Mouse (Mus musculus) midbrain, postnatal 0 days (tissue): ENCODE measurements around the gene Nxn. TPM values are rescaled to one million over a fixed set of nuclear protein-coding genes. Genes with fewer than 3 reads are reported as not detected.
"Not testable (repeated sequence)": the region's sequence is repeated elsewhere in the genome, so short reads cannot be mapped to it uniquely, and the experiment has no call there.

ENCODE experiments used
- ATAC-seq: fragments of 200-750 bp; cut with Nextera tagmentation; 2 replicates; pipeline ENCODE4 v1.8.0; 2017; ENCODE audit warnings: moderate number of reproducible peaks, mild to moderate bottlenecking, moderate TSS enrichment, moderate library complexity; ENCODE audit not compliant: low FRiP score
- DNase-seq: peaks from one replicate; pipeline ENCODE4 v3.0.0-alpha.2; 2015; ENCODE audit warnings: low spot score
- H3K27ac ChIP-seq: fragments of 300-500 bp; sonication (generic); 2 replicates; pipeline ENCODE4 v1.5.1; 2014; ENCODE audit warnings: low read depth, mild to moderate bottlenecking, low read length, mixed read lengths
- H3K27me3 ChIP-seq: fragments of 300-500 bp; sonication (generic); 2 replicates; pipeline ENCODE4 v1.6.1; 2014; ENCODE audit warnings: low read length, control low read depth, mixed read lengths; ENCODE audit not compliant: insufficient read depth
- H3K36me3 ChIP-seq: fragments of 300-500 bp; sonication (generic); 2 replicates; pipeline ENCODE4 v1.6.1; 2014; ENCODE audit warnings: low read length, control low read depth, mixed read lengths; ENCODE audit not compliant: insufficient read depth
- H3K4me1 ChIP-seq: fragments of 300-500 bp; sonication (generic); 2 replicates; pipeline ENCODE4 v1.6.1; 2014; ENCODE audit warnings: mild to moderate bottlenecking, control low read depth, antibody characterized with exemption, low read length, mixed read lengths; ENCODE audit not compliant: insufficient read depth
- H3K4me2 ChIP-seq: fragments of 300-500 bp; sonication (generic); 2 replicates; pipeline ENCODE4 v1.6.1; 2014; ENCODE audit warnings: low read depth, mild to moderate bottlenecking, low read length, mixed read lengths; ENCODE audit not compliant: poor library complexity, severe bottlenecking
- H3K4me3 ChIP-seq: fragments of 300-500 bp; sonication (generic); 2 replicates; pipeline ENCODE4 v1.5.1; 2014; ENCODE audit warnings: low read depth, mild to moderate bottlenecking, low read length, moderate library complexity
- H3K9ac ChIP-seq: fragments of 300-500 bp; sonication (generic); replicated peaks from 2 replicates; pipeline ENCODE4 v1.6.1; 2014; ENCODE audit warnings: mild to moderate bottlenecking, low read length, moderate library complexity, mixed read lengths; ENCODE audit not compliant: poor library complexity, severe bottlenecking
- H3K9me3 ChIP-seq: fragments of 300-500 bp; sonication (generic); 2 replicates; pipeline ENCODE4 v1.6.1; 2016; ENCODE audit warnings: low read length, control low read depth
- CTCF ChIP-seq: IDR thresholded peaks from 2 replicates; pipeline ENCODE4 v1.5.1; 2016; ENCODE audit warnings: antibody characterized with exemption, mild to moderate bottlenecking
- WGBS: fragments of 180-500 bp; shearing (Covaris S2); extraction: QIAGEN DNeasy Blood & Tissue Kit; methylation state at CpG from one replicate; pipeline ENCODE4 v1.1.7; 2014; 5-methylcytosine and 5-hydroxymethylcytosine counted together
- polyA plus RNA-seq: library from polyadenylated mRNA; unstranded; fragments of >200 nt; fragmentation: Nextera tagmentation; extraction: Ambion mirVana; gene quantifications from 2 replicates; pipeline ENCODE4 v1.2.1, GENCODE M21; 2015
- total RNA-seq: library from RNA; depleted of rRNA; stranded (reverse); fragments of >200 nt; gene quantifications from 2 replicates; pipeline ENCODE4 v1.2.3, GENCODE M21; 2014

Gene Nxn
- total and polyA plus RNA-seq, 2 experiments from 2014 or later = 15.2 to 32.2 TPM

- Histone ChIP-seq H3K4me1 (no peaks in the 10 kb centered on the region), H3K9ac (no peak overlapping the region), H3K4me2 (no peak overlapping the region), H3K36me3 (peaks cover 13% of the 10 kb centered on the region; the same call in 1 of the 2 replicates), H3K4me3 (no peak overlapping the region), H3K9me3 (no peaks in the 10 kb centered on the region), H3K27me3 (no peaks in the 10 kb centered on the region), H3K27ac (no peak overlapping the region)
- no peak for TF ChIP-seq CTCF
- DNase-seq (no peak), ATAC-seq (no peak)
- WGBS = 91% methylated on average over 5 of the region's 5 CpGs
These were observed 174.3 kb downstream of the Nxn start for GRCm38 (mm10) chr11:76224631-76225030.

GRCm38 (mm10) chr11:76217390-76217800 lies 181.5 kb downstream of the Nxn start, which contains the start of the genes Dbil5 and Gemin4:
TSS of gene Dbil5 (plus strand) at chr11:76217608.
TSS of gene Gemin4 (minus strand) at chr11:76217664.
- 1% methylated on average over 27 of the region's 35 CpGs for WGBS
- TF ChIP-seq CTCF = peak; percentile 98
- peak; percentile 95 for ATAC-seq
- no peaks in the 10 kb centered on the region for H3K27me3 ChIP-seq
- peak within 1 kb of the TSS; percentile 89 for H3K27ac ChIP-seq
- H3K4me1 ChIP-seq = no peaks in the 10 kb centered on the region
- H3K4me2 ChIP-seq = peak within 1 kb of the TSS; percentile 80
- H3K9me3 ChIP-seq = no peaks in the 10 kb centered on the region
- peak within 1 kb of the TSS; percentile 91 for H3K9ac ChIP-seq
- H3K36me3 ChIP-seq = peaks cover 11% of the 10 kb centered on the region
- DNase-seq = peak; percentile 99
- peak within 1 kb of the TSS; percentile 77 for H3K4me3 ChIP-seq

GRCm38 (mm10) chr11:76216681-76217389 lies 182.1 kb downstream of the Nxn start:
- Histone ChIP-seq H3K27me3 (no peaks in the 10 kb centered on the region), H3K4me2 (peak overlapping the region; percentile 80), H3K27ac (peak overlapping the region; percentile 89), H3K9ac (peak overlapping the region; percentile 91), H3K36me3 (peaks cover 13% of the 10 kb centered on the region), H3K4me3 (peak overlapping the region; percentile 77), H3K9me3 (no peaks in the 10 kb centered on the region), H3K4me1 (no peaks in the 10 kb centered on the region)
- TF ChIP-seq CTCF = no peak
- ATAC-seq (peak; percentile 84), DNase-seq (peak; percentile 41)
- WGBS = 2% methylated on average over 33 of the region's 33 CpGs

- H3K27ac ChIP-seq = no peak overlapping the region
- H3K36me3 ChIP-seq = peaks cover 10% of the 10 kb centered on the region; the same call in 1 of the 2 replicates
- no peak overlapping the region for H3K4me2 ChIP-seq
- no peaks in the 10 kb centered on the region for H3K27me3 ChIP-seq
- 96% methylated on average over 5 of the region's 5 CpGs for WGBS
- no peak overlapping the region for H3K9ac ChIP-seq
- H3K9me3 ChIP-seq = no peaks in the 10 kb centered on the region
- no peak for TF ChIP-seq CTCF
- no peak overlapping the region for H3K4me3 ChIP-seq
- ATAC-seq = no peak
- DNase-seq = no peak
- no peaks in the 10 kb centered on the region for H3K4me1 ChIP-seq
These were observed 182.8 kb downstream of the Nxn start for GRCm38 (mm10) chr11:76216049-76216540.

GRCm38 (mm10) chr11:76215011-76215410 lies 183.9 kb downstream of the Nxn start:
- WGBS = 87% methylated on average over 2 of the region's 2 CpGs
- DNase-seq = no peak
- ATAC-seq = no peak

GRCm38 (mm10) chr11:76213841-76214240 lies 185.1 kb downstream of the Nxn start:
- Histone ChIP-seq H3K9ac (no peak overlapping the region), H3K4me2 (no peak overlapping the region), H3K27me3 (no peaks in the 10 kb centered on the region), H3K9me3 (no peaks in the 10 kb centered on the region), H3K4me3 (no peak overlapping the region), H3K27ac (no peak overlapping the region), H3K36me3 (peaks cover 18% of the 10 kb centered on the region), H3K4me1 (no peaks in the 10 kb centered on the region)
- ATAC-seq (no peak), DNase-seq (no peak)
- 15% methylated on average over 5 of the region's 5 CpGs for WGBS
- TF ChIP-seq CTCF = no peak

More at GRCm38 (mm10) chr11:76215011-76215410, 183.9 kb downstream of the Nxn start:
- no peak overlapping the region for H3K27ac ChIP-seq
- H3K27me3 ChIP-seq = no peaks in the 10 kb centered on the region
- peaks cover 10% of the 10 kb centered on the region; the same call in 1 of the 2 replicates for H3K36me3 ChIP-seq
- no peaks in the 10 kb centered on the region for H3K9me3 ChIP-seq
- no peak overlapping the region for H3K9ac ChIP-seq
- no peaks in the 10 kb centered on the region for H3K4me1 ChIP-seq
- no peak overlapping the region for H3K4me3 ChIP-seq
- TF ChIP-seq CTCF = no peak
- H3K4me2 ChIP-seq = no peak overlapping the region

GRCm38 (mm10) chr11:76211595-76211994 lies 187.3 kb downstream of the Nxn start:
- not testable (repeated sequence) for DNase-seq, H3K4me3 ChIP-seq, H3K9ac ChIP-seq, H3K27me3 ChIP-seq, H3K4me2 ChIP-seq, H3K4me1 ChIP-seq, ATAC-seq, H3K9me3 ChIP-seq, H3K27ac ChIP-seq
- H3K36me3 ChIP-seq = peaks cover 40% of the 10 kb centered on the region
- 97% methylated on average over 2 of the region's 6 CpGs for WGBS
